Mouse (Mus musculus) macrophage (primary cell): ENCODE results near the gene Ly6g5b. TPM values are rescaled to one million over a fixed set of nuclear protein-coding genes. Genes with fewer than 3 reads are reported as not detected.
A peak's percentile ranks its signal among the peaks of the same experiment; 100 is the strongest.
"Not testable (repeated sequence)": the region's sequence is repeated elsewhere in the genome, so short reads cannot be mapped to it uniquely, and the experiment has no call there.

ENCODE experiments used
- H3K27ac ChIP-seq: fragments of 350-480 bp; formaldehyde crosslinking; 2 replicates; pipeline ENCODE4 v1.9.0; 2021
- H3K36me3 ChIP-seq: fragments of 350-480 bp; formaldehyde crosslinking; 2 replicates; pipeline ENCODE4 v1.9.0; 2021; ENCODE audit errors: inconsistent target
- H3K4me3 ChIP-seq: fragments of 350-480 bp; formaldehyde crosslinking; 2 replicates; pipeline ENCODE4 v1.9.0; 2021; ENCODE audit errors: inconsistent target
- H3K79me2 ChIP-seq: fragments of 350-480 bp; formaldehyde crosslinking; 2 replicates; pipeline ENCODE4 v1.9.0; 2021; ENCODE audit errors: inconsistent target
- WGBS: methylation state at CpG from one replicate; pipeline ENCODE4 v1.1.7; 2026; ENCODE audit warnings: inconsistent platforms; ENCODE audit not compliant: missing documents; 5-methylcytosine and 5-hydroxymethylcytosine counted together
- polyA plus RNA-seq: library from polyadenylated mRNA; stranded (reverse); fragments of 250-400 nt; gene quantifications from 3 replicates; pipeline ENCODE4 v1.2.4, GENCODE M21; 2018; ENCODE audit warnings: inconsistent platforms

The Ly6g5b gene
- polyA plus RNA-seq, 1 experiment from 2014 or later = not detected

GRCm38 (mm10) chr17:35131038-35131437, 15.8 kb upstream of the Ly6g5b start:
- no peak overlapping the region for H3K27ac ChIP-seq
- no peak overlapping the region for H3K4me3 ChIP-seq
- peaks cover 16% of the 10 kb centered on the region; the same call in 1 of the 2 replicates for H3K36me3 ChIP-seq
- peaks cover 41% of the 10 kb centered on the region for H3K79me2 ChIP-seq
- WGBS = 87% methylated on average over 8 of the region's 8 CpGs

GRCm38 (mm10) chr17:35128996-35129395, 13.8 kb upstream of the Ly6g5b start:
- peaks cover 21% of the 10 kb centered on the region; the same call in 1 of the 2 replicates for H3K36me3 ChIP-seq
- 90% methylated on average over 11 of the region's 11 CpGs for WGBS
- peaks cover 40% of the 10 kb centered on the region for H3K79me2 ChIP-seq
- no peak overlapping the region for H3K27ac ChIP-seq
- no peak overlapping the region for H3K4me3 ChIP-seq

GRCm38 (mm10) chr17:35127017-35127416, 11.8 kb upstream of the Ly6g5b start:
- H3K79me2 ChIP-seq = peaks cover 60% of the 10 kb centered on the region
- H3K36me3 ChIP-seq = peaks cover 28% of the 10 kb centered on the region
- WGBS = 35% methylated on average over 13 of the region's 13 CpGs
- H3K27ac ChIP-seq = peak overlapping the region; percentile 85
- peak overlapping the region; percentile 75 for H3K4me3 ChIP-seq

- peaks cover 65% of the 10 kb centered on the region for H3K79me2 ChIP-seq
- H3K36me3 ChIP-seq = peaks cover 28% of the 10 kb centered on the region
- H3K4me3 ChIP-seq = peak within 1 kb of the TSS; percentile 75
- WGBS = under 1% methylated on average over 33 of the region's 36 CpGs
- H3K27ac ChIP-seq = peak within 1 kb of the TSS; percentile 85
Observed at GRCm38 (mm10) chr17:35126206-35126611, 11.0 kb upstream of the Ly6g5b start, which contains the start of gene D17H6S53E. Gene D17H6S53E, plus strand, starts transcription at chr17:35126373.

DNA sequence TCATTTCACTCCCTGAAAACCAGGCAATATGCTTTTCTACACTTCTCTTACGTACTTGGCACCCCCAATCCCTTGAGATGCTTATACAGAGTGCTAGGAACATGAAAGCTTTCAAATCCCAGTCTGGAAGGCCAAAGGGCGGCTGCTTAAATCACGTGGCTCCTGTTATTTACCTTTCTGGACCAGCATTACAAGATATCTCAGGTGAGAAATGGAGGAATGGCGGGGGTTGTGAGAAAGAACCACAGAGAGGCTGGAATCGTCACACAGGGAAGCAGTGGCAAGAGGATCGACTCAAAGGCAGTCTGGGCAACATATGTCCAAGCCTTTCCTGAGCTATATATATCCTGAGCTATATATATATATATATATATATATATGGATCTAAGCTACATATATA, 10.3 kb upstream of the Ly6g5b start:
- Histone ChIP-seq H3K36me3 (peaks cover 28% of the 10 kb centered on the region), H3K4me3 (peak overlapping the region; percentile 75), H3K79me2 (peaks cover 70% of the 10 kb centered on the region), H3K27ac (peak overlapping the region; percentile 85)
- WGBS = 51% methylated on average over 6 of the region's 6 CpGs

DNA sequence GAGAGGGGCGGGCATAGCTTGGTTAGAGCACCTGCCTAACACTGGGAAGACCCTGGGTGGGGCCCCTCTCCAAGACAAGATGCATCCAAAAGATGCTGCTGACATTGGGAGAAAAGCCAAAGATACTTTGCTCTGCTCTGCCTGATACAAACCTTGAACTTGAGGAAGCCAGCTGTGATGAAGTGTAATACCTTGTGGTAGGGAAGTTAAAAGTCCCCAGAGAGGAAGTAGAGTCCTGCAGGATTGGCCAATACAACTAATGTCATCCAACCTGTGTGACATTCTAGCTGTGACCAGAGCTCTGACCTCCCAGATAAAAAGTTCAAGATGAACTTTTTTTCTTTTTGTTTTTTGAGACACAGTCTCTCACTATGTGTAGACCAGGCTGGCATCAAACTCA, 9.9 kb upstream of the Ly6g5b start:
- H3K36me3 ChIP-seq = peaks cover 25% of the 10 kb centered on the region
- peaks cover 74% of the 10 kb centered on the region for H3K79me2 ChIP-seq
- H3K27ac ChIP-seq = no peak overlapping the region; the same call in 1 of the 2 replicates
- no peak overlapping the region for H3K4me3 ChIP-seq
- WGBS = 100% methylated on average over 1 of the region's 1 CpGs

DNA sequence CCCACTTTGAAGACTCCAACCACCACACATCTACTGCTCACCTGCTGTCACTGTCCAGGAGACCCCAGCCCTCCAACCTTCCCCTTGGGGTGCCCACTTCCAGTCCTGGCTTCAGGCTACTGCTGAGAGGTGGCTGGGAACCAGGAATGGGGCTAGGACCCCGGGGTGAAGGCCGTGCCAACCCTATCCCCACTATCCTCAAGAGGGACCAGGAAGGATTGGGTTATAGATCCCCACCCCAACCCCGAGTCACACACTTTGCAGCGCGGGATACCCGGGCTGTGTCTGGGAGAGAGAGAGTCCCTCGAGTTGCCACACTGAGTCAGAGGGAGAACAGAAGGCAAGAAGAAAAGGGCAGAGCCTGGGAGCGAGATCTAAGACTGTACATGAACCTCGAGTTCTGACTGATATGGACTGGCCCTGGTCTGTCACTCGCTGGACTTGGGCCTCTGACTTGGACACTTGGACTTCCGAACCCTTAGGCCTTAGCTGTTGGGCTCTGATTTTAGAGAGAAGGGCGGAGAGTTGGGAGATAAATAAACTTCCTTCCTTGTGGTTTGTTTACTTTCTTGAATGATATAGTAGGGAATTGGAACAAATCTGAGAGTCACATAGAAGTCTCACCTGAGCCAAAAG, 9.2 kb upstream of the Ly6g5b start:
- H3K4me3 ChIP-seq, H3K27ac ChIP-seq: not testable (repeated sequence)
- WGBS = 94% methylated on average over 12 of the region's 12 CpGs
- H3K79me2 ChIP-seq = peaks cover 74% of the 10 kb centered on the region
- peaks cover 21% of the 10 kb centered on the region for H3K36me3 ChIP-seq

GRCm38 (mm10) chr17:35123287-35123686, 8.1 kb upstream of the Ly6g5b start:
- Histone ChIP-seq H3K36me3 (peaks cover 25% of the 10 kb centered on the region), H3K79me2 (peaks cover 69% of the 10 kb centered on the region)
- 93% methylated on average over 9 of the region's 9 CpGs for WGBS
- not testable (repeated sequence) for H3K4me3 ChIP-seq, H3K27ac ChIP-seq

DNA sequence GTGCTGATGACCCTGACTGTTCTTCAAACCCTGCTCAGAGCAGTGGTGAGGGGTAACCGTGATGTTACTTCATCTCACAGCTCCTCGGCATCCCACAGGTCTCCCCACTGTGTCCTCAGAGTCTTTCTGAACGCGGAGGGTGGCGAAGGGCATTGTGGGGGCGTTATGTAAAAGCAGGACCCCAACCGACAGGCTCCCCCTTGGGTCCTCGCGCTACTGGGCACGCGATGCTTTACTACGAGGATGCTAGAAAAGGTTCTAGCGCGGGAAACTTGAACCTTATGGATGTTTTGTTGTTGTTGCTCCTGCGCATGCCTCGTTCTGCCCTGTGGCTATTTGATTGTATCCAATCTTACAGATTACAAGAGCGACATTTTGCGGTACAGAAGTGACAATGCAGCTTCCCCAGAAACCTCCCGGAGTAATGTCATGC, 6.7 kb upstream of the Ly6g5b start, which contains the start of gene Csnk2b:
TSS of gene Csnk2b (minus strand) at position 183 of the 433 bp plus-strand sequence.
- peak within 1 kb of the TSS; percentile 89 for H3K4me3 ChIP-seq
- H3K79me2 ChIP-seq = peaks cover 55% of the 10 kb centered on the region
- WGBS = under 1% methylated on average over 19 of the region's 19 CpGs
- H3K36me3 ChIP-seq = peaks cover 28% of the 10 kb centered on the region
- H3K27ac ChIP-seq = peak within 1 kb of the TSS; percentile 60

DNA sequence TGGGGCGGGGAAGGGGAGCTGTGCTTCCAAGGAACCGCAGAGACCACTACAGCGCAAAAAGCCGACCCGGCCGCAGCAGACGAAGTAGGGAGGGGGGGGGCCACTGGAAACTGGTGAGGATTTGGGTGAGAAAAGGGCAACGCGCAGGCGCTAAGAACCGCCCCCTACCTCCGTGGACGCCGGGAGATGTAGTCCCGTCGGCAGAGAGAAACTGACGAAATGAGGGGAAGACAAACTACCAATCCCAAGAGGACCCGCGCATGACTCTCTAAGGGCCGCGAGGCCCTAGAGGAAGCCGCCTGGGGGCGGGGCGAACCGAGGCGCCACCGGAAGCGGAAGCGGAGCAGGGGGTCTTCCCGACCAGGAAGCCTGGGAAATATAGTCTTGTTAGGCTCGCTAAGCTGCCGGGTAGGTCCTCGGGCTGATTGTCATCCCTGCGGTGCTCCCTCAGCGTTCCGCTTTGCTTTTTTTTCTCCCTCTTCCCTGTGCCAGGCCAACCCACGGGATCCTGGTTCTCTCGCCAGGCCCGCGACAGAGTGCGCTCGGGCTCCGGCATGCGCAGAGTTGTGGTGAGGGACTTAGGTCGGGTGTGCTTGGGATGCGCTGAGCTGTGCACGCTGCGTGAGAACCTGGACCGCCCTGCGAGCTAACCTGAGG, 6.0 kb upstream of the Ly6g5b start, which contains the start of gene Gpank1:
TSS of gene Gpank1 (plus strand) at position 313 of the 657 bp plus-strand sequence.
- peaks cover 31% of the 10 kb centered on the region for H3K36me3 ChIP-seq
- H3K4me3 ChIP-seq = peak within 1 kb of the TSS; percentile 89
- under 1% methylated on average over 50 of the region's 50 CpGs for WGBS
- peaks cover 54% of the 10 kb centered on the region for H3K79me2 ChIP-seq
- peak within 1 kb of the TSS; percentile 60 for H3K27ac ChIP-seq

DNA sequence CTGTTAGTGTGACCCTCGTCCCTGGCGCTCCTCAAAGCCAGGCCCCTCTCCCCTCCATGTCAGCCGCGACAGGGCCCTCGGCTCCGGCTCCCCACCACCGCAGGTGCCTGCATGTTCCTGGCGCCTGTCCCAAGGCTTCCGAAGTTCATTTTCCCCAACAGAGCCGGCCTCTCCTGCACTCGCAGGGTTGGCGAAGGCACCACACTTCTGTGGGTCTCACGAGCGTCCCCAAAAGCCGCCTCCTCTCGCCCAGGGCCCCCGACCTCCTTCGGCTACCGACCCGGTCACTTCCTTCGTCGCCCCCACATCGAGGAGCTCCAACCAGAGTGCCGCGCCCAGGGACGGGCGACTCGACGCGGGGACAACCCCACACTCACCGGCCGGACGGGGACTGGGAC, 5.5 kb upstream of the Ly6g5b start:
- H3K4me3 ChIP-seq = peak overlapping the region; percentile 89
- peak overlapping the region; percentile 35 for H3K27ac ChIP-seq
- peaks cover 54% of the 10 kb centered on the region for H3K79me2 ChIP-seq
- 1% methylated on average over 32 of the region's 33 CpGs for WGBS
- H3K36me3 ChIP-seq = peaks cover 36% of the 10 kb centered on the region

DNA sequence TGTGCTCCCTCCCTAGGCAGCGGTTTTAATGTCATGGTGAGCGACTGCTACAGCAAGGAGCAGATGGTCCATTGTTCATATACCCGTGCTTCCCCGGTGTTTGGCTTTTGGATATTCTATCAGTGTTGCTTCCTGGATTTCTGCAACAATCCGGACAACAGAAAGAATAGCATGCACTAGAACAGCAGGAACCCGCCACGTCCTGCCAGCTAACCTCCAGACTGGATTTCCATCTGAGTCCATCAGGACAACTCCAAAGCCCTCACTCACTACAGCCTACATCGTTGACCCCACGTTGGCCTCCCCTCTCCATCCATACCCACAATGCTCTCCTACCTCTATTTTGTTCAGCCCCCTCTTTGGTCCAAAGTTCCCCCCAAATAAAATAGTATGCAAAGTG, 3.5 kb downstream of the Ly6g5b start:
- no peak overlapping the region for H3K27ac ChIP-seq

DNA sequence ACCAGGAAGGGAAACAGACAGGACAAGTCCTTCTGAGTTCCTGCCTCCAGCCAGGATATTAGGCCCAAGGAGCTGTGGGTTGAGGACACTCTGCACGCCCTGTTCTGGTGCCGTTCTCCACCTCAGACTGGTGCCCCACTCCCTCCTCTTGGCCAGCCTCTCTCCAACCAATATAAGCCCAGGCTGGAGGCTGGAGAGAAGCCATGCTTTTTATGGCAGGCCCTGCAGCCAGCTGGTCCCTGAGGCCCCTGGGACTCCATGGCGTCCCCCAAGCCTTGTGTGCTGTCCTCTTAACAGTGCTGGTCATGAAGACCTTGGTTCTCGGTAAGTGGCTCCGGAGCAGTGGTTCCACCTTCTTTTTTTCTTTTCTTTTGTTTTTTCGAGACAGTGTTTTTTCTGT, 7.1 kb downstream of the Ly6g5b start, which contains the start of gene Ly6g5c:
TSS of gene Ly6g5c (plus strand) at position 183 of the 400 bp plus-strand sequence.
- Histone ChIP-seq H3K36me3 (peaks cover 3% of the 10 kb centered on the region; the same call in 1 of the 2 replicates), H3K27ac (no peak within 1 kb of the TSS), H3K79me2 (no peaks in the 10 kb centered on the region), H3K4me3 (no peak within 1 kb of the TSS)
- 90% methylated on average over 6 of the region's 6 CpGs for WGBS

More for the DNA sequence above, 3.5 kb downstream of the Ly6g5b start:
- Histone ChIP-seq H3K4me3 (no peak overlapping the region), H3K36me3 (peaks cover 20% of the 10 kb centered on the region; the same call in 1 of the 2 replicates), H3K79me2 (no peaks in the 10 kb centered on the region)
- 80% methylated on average over 9 of the region's 9 CpGs for WGBS

GRCm38 (mm10) chr17:35106522-35106921, 8.7 kb downstream of the Ly6g5b start:
- peaks cover 19% of the 10 kb centered on the region for H3K36me3 ChIP-seq
- no peak overlapping the region for H3K4me3 ChIP-seq
- no peaks in the 10 kb centered on the region for H3K79me2 ChIP-seq
- WGBS = 96% methylated on average over 3 of the region's 3 CpGs
- H3K27ac ChIP-seq = no peak overlapping the region
